Mouse (Mus musculus) lung, postnatal 14 days (tissue): ENCODE measurements around the gene Calm2.
A peak's percentile ranks its signal among the peaks of the same experiment; 100 is the strongest.

Experiments
- DNase-seq: peaks from one replicate; pipeline ENCODE4 v3.0.0; 2021

Calm2 gene

GRCm38 (mm10) chr17:87458911-87459749, 12.4 kb upstream of the Calm2 start:
- DNase-seq = peak; percentile 58

GRCm38 (mm10) chr17:87457961-87458360, 11.2 kb upstream of the Calm2 start:
- no peak for DNase-seq

- no peak for DNase-seq
Observed at GRCm38 (mm10) chr17:87454121-87454520, 7.4 kb upstream of the Calm2 start.

- DNase-seq = no peak
Observed at GRCm38 (mm10) chr17:87453336-87453735, 6.6 kb upstream of the Calm2 start.

- no peak for DNase-seq
Observed at GRCm38 (mm10) chr17:87448881-87449280, 2.1 kb upstream of the Calm2 start.

- DNase-seq = no peak
Observed at GRCm38 (mm10) chr17:87448339-87448738, 1.6 kb upstream of the Calm2 start.

- DNase-seq = no peak
Observed at GRCm38 (mm10) chr17:87447612-87448200, 971 bp upstream of the Calm2 start.

- peak; percentile 68 for DNase-seq
Observed at GRCm38 (mm10) chr17:87445917-87446766, 593 bp downstream of the Calm2 start.

- no peak for DNase-seq
Observed at GRCm38 (mm10) chr17:87445337-87445916, 1.3 kb downstream of the Calm2 start.

GRCm38 (mm10) chr17:87444763-87445162, 2.0 kb downstream of the Calm2 start:
- DNase-seq = no peak

GRCm38 (mm10) chr17:87441537-87441936, 5.2 kb downstream of the Calm2 start:
- DNase-seq = no peak

GRCm38 (mm10) chr17:87439441-87439840, 7.3 kb downstream of the Calm2 start:
- no peak for DNase-seq

- DNase-seq = no peak
Observed at GRCm38 (mm10) chr17:87433929-87434328, 12.8 kb downstream of the Calm2 start.

- DNase-seq = no peak
Observed at GRCm38 (mm10) chr17:87432743-87433142, 14.0 kb downstream of the Calm2 start.

GRCm38 (mm10) chr17:87432314-87432713, 14.4 kb downstream of the Calm2 start:
- DNase-seq = no peak

- DNase-seq = no peak
Observed at GRCm38 (mm10) chr17:87429431-87429830, 17.3 kb downstream of the Calm2 start.

- DNase-seq = no peak
Observed at GRCm38 (mm10) chr17:87427511-87427910, 19.2 kb downstream of the Calm2 start, which contains the start of gene Stpg4. Stpg4 (minus strand) TSS chr17:87427741.

- DNase-seq = no peak
Observed at GRCm38 (mm10) chr17:87418082-87418481, 28.7 kb downstream of the Calm2 start.

GRCm38 (mm10) chr17:87406646-87407045, 40.1 kb downstream of the Calm2 start:
- no peak for DNase-seq

GRCm38 (mm10) chr17:87405576-87405975, 41.2 kb downstream of the Calm2 start:
- peak; percentile 14 for DNase-seq

GRCm38 (mm10) chr17:87403462-87403861, 43.3 kb downstream of the Calm2 start:
- DNase-seq = no peak

GRCm38 (mm10) chr17:87402444-87402843, 44.3 kb downstream of the Calm2 start:
- no peak for DNase-seq

GRCm38 (mm10) chr17:87397088-87397487, 49.6 kb downstream of the Calm2 start:
- DNase-seq = no peak
